Mouse (Mus musculus) gastrocnemius, adult 8-10 months (tissue): ENCODE data around the gene Npr1. TPM values are rescaled to one million over a fixed set of nuclear protein-coding genes. Genes with fewer than 3 reads are reported as not detected.

Experiments used
- DNase-seq, 2 experiments: peaks; one replicate each; pipeline ENCODE4 v3.0.0; 2022; ENCODE audit warnings: low spot score in 2 of 2
- total RNA-seq, 4 experiments: library from RNA; stranded (reverse); gene quantifications; 2 replicates each; pipeline ENCODE4 v1.2.4; 2022

Gene Npr1
- total RNA-seq: 1 to 10 TPM; 3.8 to 6.9 (median 6.1) TPM

- peak in 1 of 2 experiments; percentile 24 for DNase-seq
These were observed at the start of gene Npr1 for GRCm38 (mm10) chr3:90465686-90466310. Gene Npr1 (minus strand): TSS chr3:90465866.

- DNase-seq: no peak
These were observed 49.6 kb upstream of the Npr1 start for GRCm38 (mm10) chr3:90515242-90515641.

- DNase-seq: peak; percentile 53 to 65
These were observed 49.0 kb upstream of the Npr1 start for GRCm38 (mm10) chr3:90514691-90515090.

DNA sequence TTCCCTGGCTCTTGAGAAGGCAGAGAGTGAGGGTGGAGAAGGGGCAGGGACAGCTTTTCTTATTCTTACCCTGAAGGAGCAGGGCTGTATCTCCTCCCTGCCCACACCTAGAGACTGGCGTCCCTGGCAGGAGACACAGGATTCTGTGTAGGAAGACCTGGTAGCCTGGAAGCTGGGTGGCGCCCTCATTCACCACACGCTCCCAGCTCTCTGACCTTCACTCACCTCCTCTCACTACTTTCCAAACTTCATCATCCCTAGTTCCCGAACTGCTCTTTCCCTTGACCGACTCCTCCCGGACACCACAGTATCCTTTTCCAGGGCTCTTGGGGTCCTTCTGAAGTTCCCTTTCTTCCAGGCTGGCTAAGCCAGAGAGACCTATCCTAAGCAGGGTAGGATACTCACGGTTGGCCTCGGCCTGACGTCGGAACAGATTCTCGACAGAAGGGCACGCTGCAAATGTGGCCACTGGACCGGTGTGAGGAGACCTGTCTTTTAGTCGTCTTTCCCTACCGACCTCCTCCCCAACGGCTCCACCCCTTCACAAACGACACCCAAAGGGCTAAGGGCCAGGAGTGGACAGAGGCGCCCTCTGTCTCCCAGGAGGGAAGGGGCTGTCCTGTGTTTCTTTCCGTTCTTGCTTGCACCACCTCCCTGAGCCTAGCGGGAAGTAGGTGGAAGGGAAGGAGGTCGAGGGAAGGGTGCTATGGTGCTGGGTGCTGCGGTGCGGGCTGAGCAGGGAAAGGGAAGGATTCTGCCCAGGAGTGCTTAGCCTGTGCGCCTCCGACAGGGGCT, 48.3 kb upstream of the Npr1 start, which contains the start of the genes S100a1 and S100a13:
S100a1 (minus strand) TSS at position 597 of the 795 bp plus-strand sequence.
S100a13 (plus strand) TSS at position 640 of the 795 bp plus-strand sequence.
- peak; percentile 52 to 64 for DNase-seq

DNA sequence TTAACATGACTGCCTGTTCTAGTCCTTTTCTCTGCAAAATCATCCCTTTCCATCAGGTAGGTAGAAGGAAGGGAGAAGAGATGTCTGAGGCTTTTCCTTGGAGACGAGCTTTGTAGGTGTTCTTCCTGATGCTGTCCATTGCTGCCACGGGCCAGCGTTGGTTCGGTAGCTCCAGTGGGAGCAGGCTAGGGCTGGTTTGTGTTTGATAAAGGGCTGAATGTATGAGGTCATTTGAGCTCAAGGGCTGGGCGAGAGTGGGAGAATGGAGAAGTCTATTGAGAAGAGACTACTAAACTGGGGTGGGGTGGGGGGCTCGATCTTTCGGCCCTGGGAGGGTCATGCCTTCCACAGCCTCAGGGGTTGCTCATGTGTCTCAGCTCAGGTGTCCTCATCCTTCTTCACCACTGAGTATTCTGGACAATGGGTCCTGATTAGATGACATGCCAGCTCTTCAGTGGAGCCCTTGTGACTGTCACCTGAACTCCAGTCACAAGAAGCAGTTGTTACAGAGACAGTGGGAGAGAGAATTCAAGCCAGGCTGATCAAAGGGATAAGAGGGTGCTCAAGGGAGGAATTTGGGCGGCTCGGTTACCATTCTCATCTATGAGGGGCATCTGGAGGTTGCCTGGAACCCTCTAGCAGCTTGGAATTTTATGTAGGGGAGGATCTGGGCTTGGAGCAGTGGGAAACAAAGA, 47.4 kb upstream of the Npr1 start:
- no peak for DNase-seq

- no peak for DNase-seq
These were observed 46.6 kb upstream of the Npr1 start for GRCm38 (mm10) chr3:90512276-90512675.

DNA sequence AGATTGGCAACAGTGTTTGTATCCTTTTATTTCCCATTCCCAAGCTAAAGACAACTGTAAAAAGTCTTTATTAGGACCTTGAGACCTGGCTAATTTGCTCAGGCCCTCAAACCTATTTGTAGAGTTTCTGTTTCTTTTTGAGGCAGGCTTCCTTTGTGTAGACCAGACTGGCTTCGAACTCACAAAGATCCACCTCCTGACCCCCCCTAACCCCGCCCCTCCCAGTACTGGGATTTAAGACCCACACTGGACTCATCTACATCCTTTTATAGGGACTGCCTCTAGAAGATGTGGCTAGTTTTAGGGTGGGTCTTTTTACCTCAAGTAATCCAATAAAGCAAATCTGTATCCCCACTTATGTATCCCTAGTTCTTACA, 44.1 kb upstream of the Npr1 start:
- DNase-seq: no peak

DNA sequence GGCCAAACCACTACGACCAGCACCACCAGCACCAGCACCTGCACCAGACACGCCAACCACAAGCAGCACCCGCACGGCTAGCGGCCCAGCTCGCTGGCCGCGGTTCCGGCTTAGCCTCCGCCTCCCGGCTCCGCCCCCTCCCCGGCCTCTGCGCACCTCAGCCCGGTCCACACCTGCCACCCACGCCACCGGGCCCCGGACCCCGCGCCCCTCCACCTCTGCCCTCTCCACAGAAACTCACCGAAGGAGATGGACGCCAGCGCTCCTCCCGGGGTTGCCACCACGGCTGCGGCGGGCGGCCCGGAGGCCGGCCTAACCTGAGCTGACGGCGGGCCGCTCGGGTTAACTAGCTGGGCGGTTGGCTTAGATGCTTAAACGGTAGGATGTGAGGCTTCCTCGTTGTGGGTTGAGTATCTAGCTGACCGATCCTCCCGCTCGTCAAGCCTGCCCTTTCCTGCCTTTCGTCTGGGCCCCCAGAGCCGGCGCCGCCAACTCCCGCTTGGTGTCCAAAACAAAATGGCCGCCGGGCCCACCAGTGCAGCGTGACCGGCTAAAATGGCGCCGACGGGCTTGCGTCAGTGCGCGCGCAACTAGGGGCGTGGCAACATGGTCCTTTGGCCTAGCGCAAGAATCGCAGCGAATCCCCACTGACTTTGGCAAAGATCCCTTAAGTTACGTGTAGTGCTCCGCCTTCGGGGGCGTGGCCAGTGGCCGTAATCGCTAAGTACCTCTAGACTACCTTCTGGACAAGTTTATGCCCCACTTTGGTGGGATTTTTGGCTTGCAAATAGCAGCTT, 43.5 kb upstream of the Npr1 start, which contains the start of gene Chtop:
Chtop (minus strand) TSS at position 549 of the 797 bp plus-strand sequence.
- DNase-seq: peak; percentile 97 to 98

- DNase-seq: no peak
These were observed 42.8 kb upstream of the Npr1 start for GRCm38 (mm10) chr3:90508287-90508949.

DNA sequence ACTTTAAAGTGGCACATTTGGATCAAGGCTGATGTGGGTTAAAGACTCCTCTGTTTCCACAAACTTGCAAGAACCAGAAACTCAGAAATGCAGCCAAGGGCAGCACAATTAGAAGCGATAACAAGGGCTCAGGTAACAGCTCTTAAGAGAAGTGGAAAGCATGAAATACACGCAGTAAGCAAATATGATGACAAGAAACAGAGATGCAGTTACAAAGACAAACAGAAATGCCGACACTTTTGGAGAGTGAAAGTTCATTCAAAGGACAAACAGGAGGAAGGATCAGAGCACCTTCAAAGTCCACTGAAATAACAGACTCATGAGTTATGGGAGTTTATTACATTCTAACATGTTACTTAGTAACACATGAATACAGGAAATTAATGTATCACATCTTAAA, 40.7 kb upstream of the Npr1 start:
- no peak for DNase-seq

DNA sequence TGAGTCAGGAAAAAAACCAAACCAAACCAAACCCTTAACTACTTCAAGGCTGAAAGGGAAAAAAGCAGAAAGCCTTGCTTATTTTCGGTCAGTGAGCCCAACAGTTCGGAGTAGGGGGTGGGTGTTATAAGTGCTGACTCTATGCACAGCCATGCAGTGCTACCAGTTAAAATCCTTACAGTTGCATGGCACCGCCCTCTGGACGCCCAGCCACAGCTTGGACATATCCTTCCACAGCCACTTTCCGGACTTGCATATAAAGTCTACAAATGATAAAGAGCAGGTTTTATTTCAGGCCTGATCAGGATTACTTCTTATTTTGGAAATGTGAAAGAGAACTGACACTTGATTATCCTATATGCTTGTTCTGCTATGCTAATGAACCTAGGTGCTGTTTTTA, 39.5 kb upstream of the Npr1 start:
- DNase-seq: no peak

GRCm38 (mm10) chr3:90503444-90503843, 37.8 kb upstream of the Npr1 start:
- DNase-seq: no peak

DNA sequence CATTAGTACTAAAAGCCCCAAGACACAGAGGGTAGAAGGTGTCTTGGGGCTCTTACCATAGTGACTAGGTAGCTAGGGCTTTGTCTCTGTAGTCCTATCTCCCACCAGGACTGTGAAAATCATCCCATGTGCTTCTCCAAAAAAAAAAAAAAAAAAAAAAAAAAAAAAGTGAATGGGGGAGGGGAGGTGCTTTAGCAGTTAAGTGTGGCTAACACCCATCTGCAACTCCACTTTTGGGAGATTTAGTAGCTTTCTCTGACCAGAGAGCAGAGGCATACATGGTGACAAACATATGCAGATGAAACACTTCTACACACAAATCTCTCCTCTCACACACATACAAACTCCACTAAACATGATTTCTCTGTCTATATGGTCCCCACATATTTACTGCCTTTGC, 31.9 kb upstream of the Npr1 start:
- DNase-seq: no peak

- DNase-seq: no peak
These were observed 30.3 kb upstream of the Npr1 start for GRCm38 (mm10) chr3:90495850-90496525.

DNA sequence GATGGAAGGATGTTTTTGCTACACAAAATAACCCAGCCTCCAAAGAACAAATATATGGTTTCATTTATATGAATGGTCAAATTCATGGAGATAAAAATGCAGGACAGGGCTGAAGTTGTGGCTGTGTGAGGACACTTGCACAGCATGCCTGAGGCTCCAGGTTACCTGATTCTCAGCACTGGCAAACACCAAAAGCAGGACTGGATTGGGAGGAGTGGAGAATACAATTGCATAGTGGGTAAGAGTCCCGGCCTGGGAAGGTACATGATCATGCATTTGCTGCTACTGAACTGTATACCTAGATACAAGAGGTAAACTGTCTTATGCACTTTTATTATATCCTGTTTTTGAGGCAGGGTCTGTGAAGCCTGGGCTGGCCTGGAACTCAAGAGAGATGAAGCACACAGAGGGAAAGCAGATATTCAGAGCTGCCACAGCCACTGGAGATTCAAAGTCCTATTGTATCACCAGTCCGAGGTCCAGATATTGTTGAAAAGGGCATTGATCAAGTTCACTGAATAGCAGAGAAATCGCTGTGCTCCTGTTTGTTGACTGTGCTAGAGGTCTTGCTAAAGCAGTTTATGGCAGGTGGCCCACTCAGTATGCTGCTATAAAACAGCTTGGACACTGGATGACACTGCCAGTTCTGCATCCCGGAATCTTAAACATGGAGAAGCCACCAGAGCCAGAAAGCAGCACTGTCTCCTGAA, 28.3 kb upstream of the Npr1 start:
- no peak for DNase-seq

DNA sequence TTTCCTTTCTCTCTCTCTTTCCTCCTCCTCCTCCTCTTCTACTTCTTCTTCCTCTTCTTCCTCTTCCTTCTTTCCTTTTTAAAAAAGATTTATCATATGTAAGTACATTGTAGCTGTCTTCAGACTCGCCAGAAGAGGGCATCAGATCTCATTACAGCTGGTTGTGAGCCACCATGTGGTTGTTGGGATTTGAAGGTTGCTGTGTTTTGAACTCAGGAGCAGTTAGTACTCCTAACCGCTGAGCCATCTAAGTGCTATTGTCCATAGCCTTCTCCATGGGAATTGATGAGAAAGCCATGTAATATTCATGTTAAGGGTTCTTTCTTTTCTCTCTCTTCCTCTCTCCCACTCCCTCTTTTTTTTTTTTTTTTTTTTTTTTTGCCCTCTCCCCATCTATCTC, 25.7 kb upstream of the Npr1 start:
- no peak for DNase-seq

DNA sequence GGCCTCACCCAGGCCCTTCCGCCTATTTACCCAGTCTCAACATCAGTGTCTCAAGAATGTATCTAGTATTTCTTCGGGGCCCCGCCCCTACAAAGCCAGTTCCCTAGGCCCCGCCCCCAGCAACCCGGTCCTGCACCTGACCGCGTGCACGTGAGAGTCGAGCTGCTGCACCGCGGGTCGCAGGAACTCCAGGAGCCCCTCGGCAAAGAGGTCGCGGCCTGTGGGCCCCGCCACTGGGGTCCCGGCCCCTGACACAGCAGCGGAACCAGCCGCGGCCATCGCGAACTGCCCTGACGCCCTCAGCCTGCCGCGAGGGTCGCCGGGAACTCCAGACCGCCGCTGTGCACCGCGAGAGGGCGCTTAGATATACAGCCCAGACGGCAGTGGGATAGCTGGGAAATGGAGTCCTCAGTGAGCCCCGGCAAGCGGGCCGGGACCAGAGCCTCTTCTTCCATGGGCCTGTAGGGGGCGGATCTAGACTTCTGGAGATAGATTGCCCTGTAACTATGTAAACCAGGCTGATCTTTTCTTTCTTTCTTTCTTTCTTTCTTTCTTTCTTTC, 25.1 kb upstream of the Npr1 start, which contains the start of gene Snapin:
Snapin (minus strand) TSS at position 338 of the 561 bp plus-strand sequence.
- peak; percentile 94 to 96 for DNase-seq

DNA sequence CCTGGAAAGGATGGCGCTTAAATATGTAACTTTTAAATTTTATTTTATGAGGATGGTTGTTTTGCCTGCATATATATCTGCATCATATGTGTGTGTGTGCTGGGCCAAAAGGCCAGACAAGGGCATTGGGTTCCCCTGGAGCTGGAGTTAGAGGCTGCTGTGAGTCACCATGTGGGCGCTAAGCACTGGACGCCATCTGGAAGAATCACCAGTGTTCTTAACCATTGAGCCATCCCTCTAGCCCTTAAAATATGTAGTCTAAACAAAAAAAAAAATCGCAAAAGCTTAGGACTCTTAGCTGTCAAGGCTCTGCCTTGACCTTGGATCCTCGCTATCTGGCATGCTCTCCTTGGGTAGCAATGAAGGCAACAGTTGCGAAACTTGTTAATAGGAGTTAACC, 22.9 kb upstream of the Npr1 start:
- no peak for DNase-seq

DNA sequence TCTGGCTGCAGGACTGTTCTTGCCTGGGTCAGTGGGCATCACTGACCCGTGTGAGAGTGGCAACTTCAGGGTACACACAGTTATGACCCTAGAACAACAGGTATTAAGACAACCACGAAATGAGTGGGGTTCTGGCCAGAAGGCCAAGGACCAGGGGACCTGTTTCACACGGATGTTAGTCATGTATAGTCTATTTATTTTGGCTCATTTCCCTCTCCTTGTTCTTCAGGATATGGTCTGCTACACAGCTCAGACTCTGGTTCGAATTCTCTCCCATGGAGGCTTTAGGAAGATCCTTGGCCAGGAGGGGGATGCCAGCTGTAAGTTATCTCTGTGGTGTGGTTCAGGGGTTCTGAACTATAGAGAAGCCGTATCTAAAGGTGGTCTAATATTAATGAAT, 21.3 kb upstream of the Npr1 start:
- DNase-seq: no peak
